Mouse (Mus musculus) hindbrain, embryonic 14.5 days (tissue): ENCODE measurements around the gene Kcnj14. TPM values are rescaled to one million over a fixed set of nuclear protein-coding genes. Genes with fewer than 3 reads are reported as not detected.

Experiments
- ATAC-seq: fragments of 200-750 bp; cut with Nextera tagmentation; 2 replicates; pipeline ENCODE4 v1.8.0; 2017; ENCODE audit warnings: moderate number of reproducible peaks, mild to moderate bottlenecking, moderate TSS enrichment, moderate library complexity; ENCODE audit not compliant: low FRiP score
- DNase-seq: peaks from one replicate; pipeline ENCODE4 v3.0.0-alpha.2; 2015; ENCODE audit warnings: low spot score
- H3K27ac ChIP-seq: fragments of 300-500 bp; sonication (generic); 2 replicates; pipeline ENCODE4 v1.5.1; 2014; ENCODE audit warnings: mild to moderate bottlenecking, moderate library complexity
- H3K27me3 ChIP-seq: fragments of 300-500 bp; sonication (generic); 2 replicates; pipeline ENCODE4 v1.6.1; 2014; ENCODE audit warnings: mild to moderate bottlenecking, low read length, mixed read lengths; ENCODE audit not compliant: control insufficient read depth, insufficient read depth
- H3K36me3 ChIP-seq: fragments of 300-500 bp; sonication (generic); replicated peaks from 2 replicates; pipeline ENCODE4 v1.6.1; 2014; ENCODE audit not compliant: control insufficient read depth, insufficient read depth
- H3K4me1 ChIP-seq: fragments of 300-500 bp; sonication (generic); replicated peaks from 2 replicates; pipeline ENCODE4 v1.6.1; 2014; ENCODE audit warnings: antibody characterized with exemption, low read length, mixed read lengths; ENCODE audit not compliant: control insufficient read depth, insufficient read depth
- H3K4me2 ChIP-seq: fragments of 300-500 bp; sonication (generic); replicated peaks from 2 replicates; pipeline ENCODE4 v1.6.1; 2014; ENCODE audit warnings: mild to moderate bottlenecking, moderate library complexity
- H3K4me3 ChIP-seq: fragments of 300-500 bp; sonication (generic); replicated peaks from 2 replicates; pipeline ENCODE4 v1.5.1; 2014; ENCODE audit warnings: mild to moderate bottlenecking, low read length
- H3K9ac ChIP-seq: fragments of 300-500 bp; sonication (generic); 2 replicates; pipeline ENCODE4 v1.6.1; 2014
- H3K9me3 ChIP-seq: fragments of 300-500 bp; sonication (generic); 2 replicates; pipeline ENCODE4 v1.6.1; 2016; ENCODE audit warnings: low read length; ENCODE audit not compliant: control insufficient read depth
- WGBS: fragments of 180-500 bp; shearing (Covaris S2); extraction: QIAGEN DNeasy Blood & Tissue Kit; methylation state at CpG from one replicate; pipeline ENCODE4 v1.1.7; 2014; 5-methylcytosine and 5-hydroxymethylcytosine counted together
- polyA plus RNA-seq: library from polyadenylated mRNA; unstranded; fragments of >200 nt; fragmentation: Nextera tagmentation; extraction: Ambion mirVana; gene quantifications from 2 replicates; pipeline ENCODE4 v1.2.1, GENCODE M21; 2014

Kcnj14 gene
- polyA plus RNA-seq, 1 experiment from 2014 or later: 1.3 TPM

- H3K36me3 ChIP-seq: peaks cover 17% of the 10 kb centered on the region
- WGBS: 1% methylated on average over 76 of the region's 86 CpGs
- peaks cover 51% of the 10 kb centered on the region for H3K27me3 ChIP-seq
- no peak overlapping the region for H3K27ac ChIP-seq
- H3K4me3 ChIP-seq: peak overlapping the region; percentile 32
- no peaks in the 10 kb centered on the region for H3K9me3 ChIP-seq
- peak overlapping the region; percentile 41 for H3K4me2 ChIP-seq
- no peak for DNase-seq
- peak overlapping the region; percentile 34; the same call in 1 of the 2 replicates for H3K9ac ChIP-seq
- ATAC-seq: no peak
- H3K4me1 ChIP-seq: peaks cover 18% of the 10 kb centered on the region
Measured at GRCm38 (mm10) chr7:45833148-45833790, 8.7 kb upstream of the Kcnj14 start.

GRCm38 (mm10) chr7:45832428-45832827 lies 7.8 kb upstream of the Kcnj14 start:
- DNase-seq (no peak), ATAC-seq (no peak)
- H3K9ac ChIP-seq: no peak overlapping the region
- peak overlapping the region; percentile 41 for H3K4me2 ChIP-seq
- H3K4me3 ChIP-seq: peak overlapping the region; percentile 32
- no peaks in the 10 kb centered on the region for H3K9me3 ChIP-seq
- peaks cover 51% of the 10 kb centered on the region for H3K27me3 ChIP-seq
- H3K27ac ChIP-seq: no peak overlapping the region
- peaks cover 26% of the 10 kb centered on the region for H3K36me3 ChIP-seq
- WGBS: 9% methylated on average over 30 of the region's 30 CpGs
- peaks cover 18% of the 10 kb centered on the region for H3K4me1 ChIP-seq

GRCm38 (mm10) chr7:45831128-45831525 lies 6.5 kb upstream of the Kcnj14 start:
- WGBS: 14% methylated on average over 5 of the region's 5 CpGs
- Histone ChIP-seq H3K4me2 (peak overlapping the region; percentile 81), H3K27ac (peak overlapping the region; percentile 89), H3K4me3 (peak overlapping the region; percentile 74), H3K27me3 (peaks cover 43% of the 10 kb centered on the region), H3K36me3 (peaks cover 39% of the 10 kb centered on the region), H3K9ac (peak overlapping the region; percentile 69), H3K4me1 (peaks cover 18% of the 10 kb centered on the region), H3K9me3 (no peaks in the 10 kb centered on the region)
- ATAC-seq (peak; percentile 25), DNase-seq (no peak)

GRCm38 (mm10) chr7:45830427-45831127 lies 6.0 kb upstream of the Kcnj14 start, which contains the start of gene Grwd1:
TSS of gene Grwd1 (minus strand) at chr7:45830944.
- Histone ChIP-seq H3K4me1 (peaks cover 18% of the 10 kb centered on the region), H3K4me2 (peak within 1 kb of the TSS; percentile 81), H3K36me3 (peaks cover 44% of the 10 kb centered on the region), H3K9me3 (no peaks in the 10 kb centered on the region), H3K27ac (peak within 1 kb of the TSS; percentile 89), H3K4me3 (peak within 1 kb of the TSS; percentile 74), H3K9ac (peak within 1 kb of the TSS; percentile 69), H3K27me3 (peaks cover 38% of the 10 kb centered on the region)
- DNase-seq (peak; percentile 92), ATAC-seq (peak; percentile 90)
- WGBS: under 1% methylated on average over 35 of the region's 35 CpGs

- ATAC-seq (no peak), DNase-seq (no peak)
- no peak overlapping the region for H3K27ac ChIP-seq
- H3K9me3 ChIP-seq: no peaks in the 10 kb centered on the region
- peaks cover under 1% of the 10 kb centered on the region; the same call in 1 of the 2 replicates for H3K27me3 ChIP-seq
- H3K4me3 ChIP-seq: no peak overlapping the region
- WGBS: 97% methylated on average over 7 of the region's 7 CpGs
- peaks cover 63% of the 10 kb centered on the region for H3K36me3 ChIP-seq
- no peak overlapping the region for H3K9ac ChIP-seq
- H3K4me2 ChIP-seq: no peak overlapping the region
- H3K4me1 ChIP-seq: peaks cover 14% of the 10 kb centered on the region
Measured at GRCm38 (mm10) chr7:45826631-45827030, 2.0 kb upstream of the Kcnj14 start.

GRCm38 (mm10) chr7:45820913-45821312 lies 3.7 kb downstream of the Kcnj14 start:
- DNase-seq (no peak), ATAC-seq (no peak)
- Histone ChIP-seq H3K9ac (no peak overlapping the region), H3K27ac (no peak overlapping the region), H3K4me2 (no peak overlapping the region), H3K36me3 (peaks cover 30% of the 10 kb centered on the region), H3K27me3 (no peaks in the 10 kb centered on the region), H3K4me3 (no peak overlapping the region), H3K9me3 (no peaks in the 10 kb centered on the region), H3K4me1 (no peaks in the 10 kb centered on the region)

- Histone ChIP-seq H3K27ac (no peak overlapping the region), H3K4me2 (0 out of 2 replicates have a peak overlapping the region, but pooled peaks have one; percentile 19), H3K4me1 (peaks cover 5% of the 10 kb centered on the region; the same call in 1 of the 2 replicates), H3K4me3 (no peak overlapping the region), H3K9ac (no peak overlapping the region), H3K27me3 (no peaks in the 10 kb centered on the region), H3K9me3 (no peaks in the 10 kb centered on the region), H3K36me3 (peaks cover 19% of the 10 kb centered on the region)
- WGBS: 12% methylated on average over 25 of the region's 25 CpGs
- no peak for DNase-seq
- ATAC-seq: no peak
Measured at GRCm38 (mm10) chr7:45819843-45820242, 4.7 kb downstream of the Kcnj14 start.

- H3K4me2 ChIP-seq: no peak overlapping the region
- H3K27me3 ChIP-seq: no peaks in the 10 kb centered on the region
- no peak overlapping the region for H3K27ac ChIP-seq
- no peak overlapping the region for H3K4me3 ChIP-seq
- H3K36me3 ChIP-seq: peaks cover 22% of the 10 kb centered on the region
- DNase-seq: no peak
- no peaks in the 10 kb centered on the region for H3K9me3 ChIP-seq
- ATAC-seq: no peak
- WGBS: 60% methylated on average over 2 of the region's 2 CpGs
- peaks cover 21% of the 10 kb centered on the region for H3K4me1 ChIP-seq
- 0 out of 2 replicates have a peak overlapping the region, but pooled peaks have one; percentile 6 for H3K9ac ChIP-seq
Measured at GRCm38 (mm10) chr7:45815984-45816351, 8.6 kb downstream of the Kcnj14 start.

GRCm38 (mm10) chr7:45815323-45815983 lies 9.1 kb downstream of the Kcnj14 start:
- Histone ChIP-seq H3K9me3 (no peaks in the 10 kb centered on the region), H3K4me1 (peaks cover 21% of the 10 kb centered on the region), H3K9ac (0 out of 2 replicates have a peak overlapping the region, but pooled peaks have one; percentile 6), H3K27ac (peak overlapping the region; percentile 52), H3K27me3 (no peaks in the 10 kb centered on the region), H3K4me2 (peak overlapping the region; percentile 48), H3K4me3 (no peak overlapping the region), H3K36me3 (peaks cover 27% of the 10 kb centered on the region)
- DNase-seq (no peak), ATAC-seq (no peak)
- WGBS: 30% methylated on average over 10 of the region's 10 CpGs
